Mouse (Mus musculus) forebrain, embryonic 10.5 days (tissue): ENCODE data around the gene Srebf2. TPM values are rescaled to one million over a fixed set of nuclear protein-coding genes. Genes with fewer than 3 reads are reported as not detected.

Experiments
- DNase-seq: peaks from one replicate; pipeline ENCODE4 v3.0.0-alpha.2; 2017; ENCODE audit warnings: low spot score; ENCODE audit errors: extremely low spot score
- H3K27ac ChIP-seq: fragments of 300-500 bp; sonication (generic); 2 replicates; pipeline ENCODE4 v1.5.1; 2016; ENCODE audit warnings: mild to moderate bottlenecking
- H3K27me3 ChIP-seq: fragments of 300-500 bp; sonication (generic); 2 replicates; pipeline ENCODE4 v1.6.1; 2016; ENCODE audit warnings: mild to moderate bottlenecking; ENCODE audit not compliant: poor library complexity, severe bottlenecking
- H3K36me3 ChIP-seq: fragments of 300-500 bp; sonication (generic); replicated peaks from 2 replicates; pipeline ENCODE4 v1.6.1; 2016; ENCODE audit warnings: mild to moderate bottlenecking, moderate library complexity
- H3K4me1 ChIP-seq: fragments of 300-500 bp; sonication (generic); 2 replicates; pipeline ENCODE4 v1.6.1; 2016
- H3K4me3 ChIP-seq: fragments of 300-500 bp; sonication (generic); 2 replicates; pipeline ENCODE4 v1.5.1; 2016; ENCODE audit warnings: mild to moderate bottlenecking, moderate library complexity
- H3K9me3 ChIP-seq: fragments of 300-500 bp; sonication (generic); 2 replicates; pipeline ENCODE4 v1.6.1; 2016; ENCODE audit warnings: mild to moderate bottlenecking, moderate library complexity
- WGBS: fragments of 180-500 bp; shearing (Covaris S2); methylation state at CpG from one replicate; pipeline ENCODE4 v1.1.7; 2016; 5-methylcytosine and 5-hydroxymethylcytosine counted together
- polyA plus RNA-seq: library from polyadenylated mRNA; unstranded; fragments of >200 nt; fragmentation: Nextera tagmentation; extraction: Ambion mirVana; gene quantifications from 2 replicates; pipeline ENCODE4 v1.2.1, GENCODE M21; 2016

Gene Srebf2
- polyA plus RNA-seq, 1 experiment from 2014 or later: 227 TPM

DNA sequence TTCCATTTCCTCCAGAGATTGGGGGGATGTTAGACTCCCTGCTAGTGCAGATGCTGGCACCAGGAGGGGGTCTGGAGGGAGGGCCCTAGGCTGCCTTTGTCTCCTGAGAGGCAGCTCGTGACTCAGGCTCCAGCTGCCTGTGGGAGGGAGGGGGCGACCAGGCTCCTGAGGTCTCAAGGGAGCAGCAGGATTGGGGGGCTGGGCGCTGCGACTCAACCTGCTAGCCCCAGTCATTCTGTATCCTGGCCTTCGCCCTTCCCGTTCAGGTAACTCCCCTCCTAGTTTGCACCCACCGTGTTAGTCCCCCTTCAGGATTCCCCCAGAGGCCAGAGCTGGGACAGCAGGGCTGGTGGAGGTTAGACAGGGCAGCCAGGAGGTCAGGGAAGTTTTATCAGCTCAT is 70.1 kb downstream of the Srebf2 start:
- no peak for DNase-seq
- peaks cover 81% of the 10 kb centered on the region for H3K27me3 ChIP-seq
- peak overlapping the region; percentile 27; the same call in 1 of the 2 replicates for H3K27ac ChIP-seq
- H3K9me3 ChIP-seq: no peaks in the 10 kb centered on the region
- H3K4me3 ChIP-seq: no peak overlapping the region
- peaks cover 63% of the 10 kb centered on the region for H3K4me1 ChIP-seq
- H3K36me3 ChIP-seq: no peaks in the 10 kb centered on the region
- WGBS: 7% methylated on average over 7 of the region's 7 CpGs

DNA sequence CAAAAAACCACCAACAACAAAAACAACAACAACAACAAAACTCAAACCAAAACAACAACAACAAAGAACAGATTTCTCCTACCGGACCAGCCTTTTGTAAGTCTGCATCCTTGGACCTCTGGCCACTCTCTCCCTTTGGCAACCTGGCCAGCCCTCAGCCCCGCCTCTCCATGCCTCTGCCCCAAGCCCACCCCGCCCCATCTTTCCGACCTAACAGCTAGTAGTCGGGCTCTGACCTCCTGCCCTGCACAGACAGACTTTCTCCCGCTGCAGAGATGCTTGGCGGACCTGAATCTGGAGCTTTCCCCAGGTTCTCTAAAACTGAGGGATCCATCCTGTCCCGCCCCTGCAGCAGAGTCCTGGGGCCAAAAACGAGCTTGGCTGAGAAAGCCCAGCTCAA is 71.0 kb downstream of the Srebf2 start:
- no peak overlapping the region for H3K27ac ChIP-seq
- no peaks in the 10 kb centered on the region for H3K36me3 ChIP-seq
- no peak for DNase-seq
- WGBS: 21% methylated on average over 9 of the region's 9 CpGs
- peaks cover 55% of the 10 kb centered on the region for H3K4me1 ChIP-seq
- no peak overlapping the region for H3K4me3 ChIP-seq
- H3K9me3 ChIP-seq: no peaks in the 10 kb centered on the region
- peaks cover 81% of the 10 kb centered on the region for H3K27me3 ChIP-seq

DNA sequence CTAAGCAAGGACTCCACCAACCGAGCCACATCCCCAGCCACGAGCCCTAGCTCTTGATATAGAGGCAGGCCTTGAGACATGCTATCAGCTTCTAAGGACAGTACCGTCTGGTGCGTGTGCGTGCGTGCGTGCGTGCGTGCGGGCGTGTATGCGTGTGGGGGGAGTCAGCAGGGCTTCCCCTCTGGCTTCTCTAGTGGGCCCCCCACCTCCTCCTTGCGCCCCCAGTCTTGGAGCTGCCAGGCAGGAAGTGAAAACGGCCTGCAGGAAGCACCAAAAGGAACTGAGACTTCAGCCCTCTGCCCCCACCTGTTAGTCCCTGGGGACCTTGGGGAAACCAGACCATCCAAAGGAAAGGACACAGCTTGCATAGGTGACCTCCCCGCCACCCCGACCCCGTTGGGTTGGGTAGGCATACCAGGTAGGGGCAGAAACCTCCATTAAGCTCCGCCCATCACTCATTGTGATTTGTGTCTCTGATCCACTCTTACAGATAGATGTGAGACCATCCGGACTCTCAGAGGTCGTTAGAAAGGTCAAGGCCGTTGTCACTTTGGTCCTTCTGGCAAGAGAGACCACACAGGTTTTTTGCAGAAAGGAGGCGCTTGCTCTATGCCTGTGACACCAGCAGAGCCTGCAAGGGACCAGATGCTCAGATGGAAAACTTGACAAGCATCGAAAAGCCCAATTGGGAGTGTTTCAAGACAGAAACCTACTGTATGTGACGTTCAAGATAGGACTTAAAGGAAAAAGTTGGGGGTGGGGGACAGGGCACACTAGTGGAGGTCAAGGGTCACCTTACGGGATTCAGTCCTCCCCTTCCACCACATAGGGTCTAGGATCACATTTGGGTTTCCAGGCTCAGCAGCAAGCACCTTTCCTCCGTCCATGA is 72.0 kb downstream of the Srebf2 start:
- 80% methylated on average over 26 of the region's 26 CpGs for WGBS
- Histone ChIP-seq H3K4me1 (peaks cover 61% of the 10 kb centered on the region), H3K9me3 (no peaks in the 10 kb centered on the region), H3K27ac (no peak overlapping the region), H3K27me3 (peaks cover 81% of the 10 kb centered on the region), H3K36me3 (no peaks in the 10 kb centered on the region), H3K4me3 (no peak overlapping the region)
- no peak for DNase-seq

DNA sequence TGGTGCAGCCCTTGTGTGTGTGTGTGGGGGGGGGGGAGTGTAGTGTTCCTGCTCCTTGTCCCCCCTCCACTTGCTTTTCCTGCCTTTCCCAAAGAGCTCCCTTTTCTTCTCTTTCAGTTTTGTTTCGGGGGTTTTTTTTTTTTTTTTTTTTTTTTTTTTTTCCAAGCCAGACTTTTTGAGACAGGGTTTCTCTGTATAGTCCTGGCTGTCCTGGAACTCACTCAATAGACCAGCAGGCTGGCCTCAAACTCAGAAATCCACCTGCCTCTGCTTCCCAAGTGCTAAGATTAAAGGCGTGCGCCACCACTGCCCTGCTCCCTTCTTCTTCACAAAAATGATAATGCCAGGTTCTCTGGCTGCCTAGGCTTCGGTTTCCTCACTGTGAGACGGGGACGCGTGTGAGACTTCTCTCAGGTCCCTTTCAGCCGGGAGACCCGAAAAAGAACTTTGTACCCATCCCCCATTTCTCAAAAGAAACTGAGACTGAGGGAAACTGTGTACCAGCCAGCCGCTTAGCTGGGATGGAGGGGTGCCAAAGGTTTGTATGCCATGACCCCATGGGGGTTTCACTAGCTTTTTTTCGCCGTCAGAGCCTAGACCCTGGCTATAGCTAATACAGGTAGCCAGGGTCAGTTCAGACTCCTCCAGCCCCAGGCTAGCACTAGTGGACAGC is 73.2 kb downstream of the Srebf2 start:
- no peak for DNase-seq
- Histone ChIP-seq H3K4me3 (no peak overlapping the region), H3K27me3 (peaks cover 81% of the 10 kb centered on the region), H3K4me1 (peaks cover 71% of the 10 kb centered on the region), H3K36me3 (no peaks in the 10 kb centered on the region), H3K9me3 (no peaks in the 10 kb centered on the region), H3K27ac (no peak overlapping the region)
- WGBS: 65% methylated on average over 11 of the region's 12 CpGs

DNA sequence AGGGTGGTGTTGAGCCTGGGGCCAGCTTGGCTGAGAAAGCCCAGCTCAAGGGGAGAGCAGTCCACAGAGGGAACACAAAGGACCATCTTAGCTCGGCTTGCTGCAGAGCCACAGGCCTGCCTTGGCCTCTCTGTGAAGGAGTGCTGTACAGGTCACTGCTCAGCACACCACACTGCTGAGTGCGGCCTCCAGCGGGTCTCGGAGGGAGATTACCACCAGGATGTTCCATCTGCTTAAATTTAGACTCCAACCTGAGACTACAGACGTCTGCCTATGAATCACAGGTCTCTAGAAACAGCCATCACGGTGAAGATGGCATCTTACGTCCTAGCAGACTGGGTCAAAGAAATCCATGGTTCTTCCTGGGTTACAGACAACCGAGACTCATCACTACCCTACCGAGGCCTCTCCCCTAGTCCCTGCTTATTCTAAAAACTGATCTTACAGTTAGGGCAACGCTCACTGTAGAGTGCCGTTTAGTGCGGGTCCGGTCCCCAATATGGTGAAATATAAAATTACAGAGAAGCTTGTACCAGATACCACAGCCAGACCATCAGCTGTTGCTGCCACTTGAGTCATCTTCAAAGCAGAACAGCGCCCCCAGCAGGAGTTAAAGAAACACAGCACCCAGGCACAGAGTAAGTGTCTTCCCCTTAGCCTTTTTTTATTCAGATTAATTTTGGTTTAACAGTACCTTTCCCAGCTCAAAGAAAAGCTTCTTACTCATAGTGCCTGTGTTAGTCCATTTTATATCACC is 74.3 kb downstream of the Srebf2 start:
- H3K4me3 ChIP-seq: no peak overlapping the region
- peak overlapping the region; percentile 36; the same call in 1 of the 2 replicates for H3K27ac ChIP-seq
- H3K36me3 ChIP-seq: no peaks in the 10 kb centered on the region
- no peaks in the 10 kb centered on the region for H3K9me3 ChIP-seq
- no peak for DNase-seq
- H3K27me3 ChIP-seq: peaks cover 81% of the 10 kb centered on the region
- 59% methylated on average over 14 of the region's 14 CpGs for WGBS
- H3K4me1 ChIP-seq: peaks cover 63% of the 10 kb centered on the region

DNA sequence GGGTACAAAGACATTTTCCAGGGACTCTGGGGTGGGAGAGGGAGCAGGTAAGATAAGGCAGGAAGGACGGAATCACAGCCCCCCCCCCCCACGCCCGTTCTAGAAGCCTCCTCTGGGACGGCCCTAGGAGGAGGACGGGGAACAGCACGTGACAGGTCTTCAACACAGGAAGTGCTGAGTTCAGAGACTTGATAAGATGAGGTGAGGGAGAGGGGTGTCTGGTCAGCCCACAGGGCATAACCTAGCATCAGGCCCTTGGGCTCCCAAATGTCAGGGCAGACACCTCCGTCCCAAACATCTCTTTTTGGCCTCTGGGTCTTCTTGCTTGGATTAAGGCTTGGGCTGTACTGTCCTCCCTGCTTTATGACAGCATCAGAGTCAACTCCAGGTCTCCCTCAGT is 76.3 kb downstream of the Srebf2 start:
- H3K27ac ChIP-seq: peak overlapping the region; percentile 48; the same call in 1 of the 2 replicates
- peaks cover 69% of the 10 kb centered on the region for H3K27me3 ChIP-seq
- peaks cover 48% of the 10 kb centered on the region for H3K4me1 ChIP-seq
- H3K9me3 ChIP-seq: no peaks in the 10 kb centered on the region
- DNase-seq: no peak
- no peaks in the 10 kb centered on the region for H3K36me3 ChIP-seq
- WGBS: 62% methylated on average over 7 of the region's 7 CpGs
- H3K4me3 ChIP-seq: peak overlapping the region; percentile 50

DNA sequence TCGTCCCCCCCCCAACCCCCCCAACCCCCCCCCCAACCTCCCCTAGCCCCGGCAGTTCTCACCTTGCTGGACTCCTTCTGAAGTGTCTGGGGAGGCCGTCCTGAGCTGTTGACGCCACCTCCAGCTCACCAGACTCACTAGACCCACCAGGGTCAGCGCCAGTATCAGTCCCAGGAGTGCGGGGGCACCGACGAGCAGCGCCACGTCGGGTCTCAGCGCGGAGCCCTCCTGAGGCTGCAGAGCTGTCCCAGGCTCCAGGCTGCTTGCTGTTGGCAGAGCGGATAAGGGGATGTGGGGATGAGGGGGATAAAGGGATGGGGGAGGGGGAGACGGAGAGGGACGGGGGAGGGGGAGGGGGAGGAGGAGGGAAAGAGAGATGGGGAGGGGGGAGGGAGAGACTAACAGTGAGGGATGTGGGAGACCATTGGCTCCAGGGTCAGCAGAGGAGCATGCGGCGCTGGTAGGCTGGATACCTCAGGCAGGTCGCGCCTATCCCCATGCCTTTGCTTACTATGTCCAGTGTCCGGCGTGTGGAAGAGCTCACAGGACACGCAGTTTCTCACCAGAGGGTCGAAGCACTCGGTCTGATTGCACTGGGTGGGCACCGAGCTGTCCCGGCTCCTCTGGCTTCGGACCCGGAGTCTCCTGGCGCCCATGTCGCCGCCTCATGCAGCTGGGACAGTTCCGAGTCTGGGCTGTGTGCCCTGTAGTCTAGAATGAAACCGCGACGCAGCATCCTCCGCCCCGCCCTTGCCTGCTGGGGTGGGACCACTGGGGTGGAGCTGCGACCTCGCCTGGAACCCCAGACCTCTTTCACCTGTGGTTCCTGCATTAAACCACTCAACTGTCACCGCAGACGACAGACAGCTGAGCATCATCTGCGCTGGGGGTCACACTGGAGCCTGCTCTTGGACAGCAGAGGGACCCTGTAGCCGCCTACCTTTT is 76.9 kb downstream of the Srebf2 start, which contains the start of gene Tnfrsf13c:
Gene Tnfrsf13c, minus strand, starts transcription at position 713 of the 945 bp plus-strand sequence.
- H3K27me3 ChIP-seq: peaks cover 63% of the 10 kb centered on the region
- H3K36me3 ChIP-seq: no peaks in the 10 kb centered on the region
- peak within 1 kb of the TSS; percentile 48; the same call in 1 of the 2 replicates for H3K27ac ChIP-seq
- H3K4me3 ChIP-seq: peak within 1 kb of the TSS; percentile 50
- H3K4me1 ChIP-seq: peaks cover 48% of the 10 kb centered on the region
- WGBS: 2% methylated on average over 43 of the region's 44 CpGs
- H3K9me3 ChIP-seq: no peaks in the 10 kb centered on the region
- no peak for DNase-seq

DNA sequence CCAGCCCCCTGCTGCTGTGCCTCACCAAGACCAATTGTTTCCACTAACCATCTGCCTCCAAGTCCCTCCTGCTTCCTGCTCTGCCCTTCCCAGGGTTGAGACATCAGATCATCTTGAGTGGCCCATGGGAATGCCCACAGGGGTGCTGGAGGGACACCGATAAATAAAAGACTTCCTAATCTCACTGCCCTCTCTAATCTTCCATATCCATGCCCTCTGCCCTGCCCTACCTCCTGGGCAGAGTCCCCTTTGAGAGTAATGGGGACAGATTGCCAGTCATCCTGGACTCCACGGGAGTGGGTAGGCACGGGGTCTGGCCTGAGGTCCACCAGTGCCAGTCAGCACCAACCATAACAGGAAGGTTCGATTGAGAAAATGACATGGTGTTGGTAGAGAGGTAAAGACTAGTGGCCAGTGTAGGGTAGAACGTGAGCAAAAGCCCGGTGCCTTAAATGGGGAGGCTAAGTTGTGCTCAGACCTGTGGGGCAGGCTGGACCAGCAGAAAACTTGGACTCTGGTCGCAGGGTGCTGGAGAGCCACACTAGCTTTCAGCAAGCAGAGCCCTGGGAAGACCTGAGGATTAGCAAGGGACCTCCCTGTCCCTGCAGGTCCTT is 77.7 kb downstream of the Srebf2 start:
- H3K9me3 ChIP-seq: no peaks in the 10 kb centered on the region
- no peaks in the 10 kb centered on the region for H3K36me3 ChIP-seq
- 36% methylated on average over 7 of the region's 7 CpGs for WGBS
- peaks cover 46% of the 10 kb centered on the region for H3K4me1 ChIP-seq
- H3K27ac ChIP-seq: no peak overlapping the region
- H3K4me3 ChIP-seq: peak overlapping the region; percentile 50
- DNase-seq: no peak
- peaks cover 65% of the 10 kb centered on the region for H3K27me3 ChIP-seq

DNA sequence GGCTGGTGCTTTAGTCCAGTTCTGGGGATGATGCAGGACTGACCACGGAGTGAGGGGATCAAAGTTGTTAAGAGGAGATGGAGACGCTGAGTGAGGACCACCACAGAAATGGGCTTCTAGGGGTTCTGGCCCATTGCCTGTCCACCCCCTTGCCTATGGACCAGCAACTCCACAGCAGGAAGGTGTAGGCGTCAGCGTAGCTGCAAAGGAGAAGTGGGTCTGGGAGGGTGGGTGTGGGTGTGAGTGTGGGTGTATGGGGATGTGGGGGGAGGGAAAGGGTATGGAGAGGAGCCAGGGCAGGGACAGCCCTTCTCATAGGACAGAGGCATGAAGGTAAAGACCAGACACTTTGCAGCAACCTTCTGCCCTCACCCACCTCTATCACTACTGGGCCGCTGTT is 78.8 kb downstream of the Srebf2 start:
- DNase-seq: no peak
- H3K36me3 ChIP-seq: no peaks in the 10 kb centered on the region
- H3K27ac ChIP-seq: no peak overlapping the region
- H3K9me3 ChIP-seq: no peaks in the 10 kb centered on the region
- peaks cover 58% of the 10 kb centered on the region for H3K27me3 ChIP-seq
- no peak overlapping the region for H3K4me3 ChIP-seq
- peaks cover 48% of the 10 kb centered on the region for H3K4me1 ChIP-seq
- WGBS: 89% methylated on average over 5 of the region's 5 CpGs

DNA sequence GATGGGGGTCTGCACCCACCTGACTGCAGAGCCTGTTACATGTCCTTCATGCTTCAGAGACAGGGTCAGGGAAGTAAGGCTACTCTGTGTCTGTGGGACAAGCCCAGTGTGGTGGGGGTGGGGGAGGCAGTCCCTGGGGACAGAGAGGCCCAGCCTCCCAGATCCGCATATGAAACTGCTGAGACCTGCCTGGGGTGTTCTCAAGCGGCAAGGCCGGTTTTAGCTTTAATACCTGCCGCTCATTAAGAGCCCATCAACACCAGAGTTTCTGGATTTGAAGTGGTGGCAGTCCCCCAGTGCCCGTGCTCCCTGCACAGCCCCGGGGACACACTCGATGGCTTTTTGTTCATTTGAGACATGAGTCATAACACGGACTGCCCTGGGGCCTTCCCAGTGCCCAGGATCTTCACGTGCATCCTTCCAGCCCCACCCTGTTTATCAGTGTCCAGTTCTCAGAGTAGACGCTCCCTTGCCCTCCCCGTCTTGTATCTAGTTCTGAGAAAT is 82.6 kb downstream of the Srebf2 start:
- Histone ChIP-seq H3K27ac (peak overlapping the region; percentile 57), H3K4me1 (peaks cover 26% of the 10 kb centered on the region), H3K36me3 (peaks cover 23% of the 10 kb centered on the region), H3K9me3 (no peaks in the 10 kb centered on the region), H3K4me3 (no peak overlapping the region), H3K27me3 (peaks cover 25% of the 10 kb centered on the region)
- DNase-seq: no peak
- WGBS: 46% methylated on average over 11 of the region's 11 CpGs

DNA sequence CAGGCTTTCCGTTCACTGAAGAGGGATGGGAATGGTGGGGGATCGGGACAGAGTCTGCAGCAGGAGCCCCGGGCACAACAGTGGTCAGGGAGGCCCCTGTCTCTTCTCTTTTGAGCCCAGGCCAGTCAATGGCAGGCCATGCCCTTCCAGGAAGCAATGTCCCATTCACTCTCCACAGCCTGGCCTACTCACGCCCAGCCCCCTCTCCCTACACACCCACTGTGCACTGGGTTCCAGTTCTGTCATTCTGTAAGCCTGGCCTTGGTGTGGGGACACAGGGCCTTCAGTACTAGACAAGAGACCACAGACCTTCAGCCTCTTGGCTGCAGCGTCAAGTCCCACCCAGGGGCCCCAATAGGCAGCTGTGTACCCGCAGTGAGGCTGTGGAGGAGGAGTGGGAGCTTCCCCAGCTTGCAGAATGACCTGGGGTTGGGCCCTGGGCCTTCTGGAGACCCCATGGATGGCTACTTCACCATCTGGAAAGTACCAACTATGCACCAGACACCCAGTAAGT is 83.2 kb downstream of the Srebf2 start:
- H3K27ac ChIP-seq: peak overlapping the region; percentile 57
- peaks cover 19% of the 10 kb centered on the region for H3K27me3 ChIP-seq
- peaks cover 27% of the 10 kb centered on the region for H3K36me3 ChIP-seq
- no peaks in the 10 kb centered on the region for H3K9me3 ChIP-seq
- H3K4me3 ChIP-seq: no peak overlapping the region
- H3K4me1 ChIP-seq: peaks cover 22% of the 10 kb centered on the region
- no peak for DNase-seq
- 71% methylated on average over 6 of the region's 6 CpGs for WGBS
